Comparison of ENCODE assay signal across 8 mouse cellular contexts in genomic region chr1:91017111-91017758, GRCm38 (mm10). TPM values are rescaled to one million over a fixed set of nuclear protein-coding genes. Genes with fewer than 3 reads are reported as not detected.
DNase-seq lines count a peak whose midpoint lies in the region; ATAC-seq lines count a peak whose summit lies in the region.

No protein-coding gene starts in this region.

- peaks cover 50 to 72% of the 10 kb centered on the region in 2 experiments for H3K4me1 ChIP-seq in heart, embryonic 14.5 days (ENCODE audit: control insufficient read depth in 2 of 2, insufficient read depth in 2 of 2, low read length in 2 of 2)
- peaks cover 20% of the 10 kb centered on the region for H3K4me1 ChIP-seq in kidney, embryonic 16.5 days (ENCODE audit: insufficient read depth, low read length)
- peaks cover 27% of the 10 kb centered on the region for H3K4me1 ChIP-seq in midbrain, embryonic 10.5 days

- no peaks in the 10 kb centered on the region for H3K27me3 ChIP-seq in heart, embryonic 14.5 days (ENCODE audit: control insufficient read depth, insufficient read depth, low read length)
- no peaks in the 10 kb centered on the region for H3K27me3 ChIP-seq in kidney, embryonic 16.5 days (ENCODE audit: insufficient read depth, low read length)
- no peaks in the 10 kb centered on the region for H3K27me3 ChIP-seq in midbrain, embryonic 10.5 days (ENCODE audit: low read depth, poor library complexity, severe bottlenecking)

- H3K9ac ChIP-seq in heart, embryonic 14.5 days (ENCODE audit: low read length), result peak overlapping the region; percentile 76
- H3K9ac ChIP-seq in kidney, embryonic 16.5 days (replicated peaks; ENCODE audit: low read length), result peak overlapping the region; percentile 20

- 6% methylated on average over 20 of the region's 20 CpGs for WGBS in heart, embryonic 14.5 days
- 17% methylated on average over 20 of the region's 20 CpGs for WGBS in kidney, embryonic 16.5 days
- WGBS in midbrain, embryonic 10.5 days, result 20% methylated on average over 20 of the region's 20 CpGs

- peak overlapping the region; percentile 4 to 14; a peak in 3 of 4 replicates for H3K4me3 ChIP-seq in heart, embryonic 14.5 days (ENCODE audit: control insufficient read depth in 1 of 2, insufficient read depth in 1 of 2, low read depth in 1 of 2, low read length in 2 of 2)
- peak overlapping the region; percentile 20 for H3K4me3 ChIP-seq in kidney, embryonic 16.5 days (ENCODE audit: low read length)
- H3K4me3 ChIP-seq in midbrain, embryonic 10.5 days, result peak overlapping the region; percentile 33

- H3K4me2 ChIP-seq in heart, embryonic 14.5 days (ENCODE audit: low read length), result peak overlapping the region; percentile 59
- peak overlapping the region; percentile 46 for H3K4me2 ChIP-seq in kidney, embryonic 16.5 days (replicated peaks; ENCODE audit: low read depth, low read length)

- ATAC-seq in heart, embryonic 14.5 days (ENCODE audit: insufficient number of reproducible peaks, insufficient read depth, low FRiP score, low read depth), result peak; percentile 24
- ATAC-seq in kidney, embryonic 16.5 days (ENCODE audit: low FRiP score, low TSS enrichment), result peak; percentile 47
- no peak for ATAC-seq in megakaryocyte-erythroid progenitor cell, adult 5-6 weeks (replicated peaks; ENCODE audit: low FRiP score, low TSS enrichment, poor library complexity, severe bottlenecking)

- peak; percentile 39 for DNase-seq in gastrocnemius, adult 18-20 months (ENCODE audit: low spot score)
- DNase-seq in gastrocnemius, postnatal 4 days (ENCODE audit: low spot score in 2 of 2), result no peak
- peak; percentile 19 for DNase-seq in embryo, embryonic 11.5 days (ENCODE audit: low read depth, low spot score)
- peak; percentile 46 for DNase-seq in midbrain, embryonic 10.5 days (ENCODE audit: low spot score)
- no peak for DNase-seq in natural killer cell, adult 2 months (ENCODE audit: low spot score in 2 of 2)

- peak overlapping the region; percentile 97 for H3K27ac ChIP-seq in heart, embryonic 14.5 days (replicated peaks in 1 of 2; ENCODE audit: control insufficient read depth in 1 of 2, insufficient read depth in 1 of 2, low read depth in 2 of 2, low read length in 2 of 2)
- 0 out of 2 replicates have a peak overlapping the region, but pooled peaks have one; percentile 24 for H3K27ac ChIP-seq in kidney, embryonic 16.5 days (ENCODE audit: low read length)
- peak overlapping the region; percentile 61; the same call in 1 of the 2 replicates for H3K27ac ChIP-seq in midbrain, embryonic 10.5 days (replicated peaks)

- H3K9me3 ChIP-seq in heart, embryonic 14.5 days (ENCODE audit: control insufficient read depth, low read length), result no peaks in the 10 kb centered on the region
- H3K9me3 ChIP-seq in kidney, embryonic 16.5 days (ENCODE audit: low read length), result no peaks in the 10 kb centered on the region
- no peaks in the 10 kb centered on the region for H3K9me3 ChIP-seq in midbrain, embryonic 10.5 days (replicated peaks)

- H3K36me3 ChIP-seq in heart, embryonic 14.5 days (ENCODE audit: control insufficient read depth, insufficient read depth, low read length), result peaks cover 17% of the 10 kb centered on the region
- no peaks in the 10 kb centered on the region for H3K36me3 ChIP-seq in kidney, embryonic 16.5 days (ENCODE audit: insufficient read depth, low read length)
- H3K36me3 ChIP-seq in midbrain, embryonic 10.5 days, result peaks cover 4% of the 10 kb centered on the region

RNA-seq across cellular contexts. Expression of gene Lrrfip1, which starts 18.7 kb away (rescaled TPM):
- total RNA-seq in gastrocnemius, adult 18-20 months (2021), result 100 to 1,000 TPM; 119 to 121 TPM
- total RNA-seq in gastrocnemius, postnatal 4 days (2021), result 100 to 1,000 TPM; 206 to 229 TPM
- 151 and 161 TPM in 2 replicates for polyA plus RNA-seq in heart, embryonic 14.5 days (2014; fragmentation: Nextera tagmentation; extraction: Ambion mirVana)
- 45.9 and 50.8 TPM in 2 replicates for polyA plus RNA-seq in kidney, embryonic 16.5 days (2015; fragmentation: Nextera tagmentation; extraction: Ambion mirVana)
- 19.8 and 22.2 TPM in 2 replicates for polyA plus RNA-seq in midbrain, embryonic 10.5 days (2016; fragmentation: Nextera tagmentation; extraction: Ambion mirVana)
- total RNA-seq in megakaryocyte-erythroid progenitor cell, adult 5-6 weeks (2014; fragmentation: Nextera tagmentation), result 29.4 and 35.8 TPM in 2 replicates
- 42.4 and 70.7 TPM in 2 replicates for total RNA-seq in megakaryocyte-erythroid progenitor cell, adult 5-6 weeks (2017)

RNA-seq across cellular contexts. Expression of gene Rab17, which starts 47.8 kb away (rescaled TPM):
- total RNA-seq in gastrocnemius, adult 18-20 months (2021), result not detected
- total RNA-seq in gastrocnemius, postnatal 4 days (2021), result under 1 TPM; 0.26 to 0.29 TPM
- 2.5 and 2.7 TPM in 2 replicates for polyA plus RNA-seq in heart, embryonic 14.5 days (2014; fragmentation: Nextera tagmentation; extraction: Ambion mirVana)
- polyA plus RNA-seq in kidney, embryonic 16.5 days (2015; fragmentation: Nextera tagmentation; extraction: Ambion mirVana), result 10.8 and 12.0 TPM in 2 replicates
- polyA plus RNA-seq in midbrain, embryonic 10.5 days (2016; fragmentation: Nextera tagmentation; extraction: Ambion mirVana), result not detected in 2 replicates
- total RNA-seq in megakaryocyte-erythroid progenitor cell, adult 5-6 weeks (2014; fragmentation: Nextera tagmentation), result 0.69 TPM in 1 of 2 replicates, not detected in the other
- total RNA-seq in megakaryocyte-erythroid progenitor cell, adult 5-6 weeks (2017), result 0.47 and 1.1 TPM in 2 replicates

Comparison
In these comparisons a context has a peak if more than half of its experiments do, and no peak if none do; other contexts are left out.
1. DNase-seq: peak in gastrocnemius, adult 18-20 months (single experiment), embryo, embryonic 11.5 days (single experiment) and midbrain, embryonic 10.5 days (single experiment); none in gastrocnemius, postnatal 4 days (0 of 2) and natural killer cell, adult 2 months (0 of 2).
2. H3K27ac ChIP-seq: peak in every context shown above with its lines; median percentile 97 in heart, embryonic 14.5 days; 61 in midbrain, embryonic 10.5 days; 24 in kidney, embryonic 16.5 days.
3. Peak in every context shown above with its lines, with median percentiles within 50 percentile points of each other: H3K4me3 ChIP-seq.